ENCODE assay signal across 30 mouse cellular contexts in genomic region chr12:102108851-102109250, GRCm38 (mm10). TPM values are rescaled to one million over a fixed set of nuclear protein-coding genes. Genes with fewer than 3 reads are reported as not detected.
"Had no signal": no experiment of that assay in that cellular context is flagged by ENCODE, and none has a peak within 500 bp of the region (broad histone marks: within the 10 kb centered on the region; RNA-seq: fewer than 3 reads in every experiment).

No protein-coding gene starts in this region.

- H3K4me3 ChIP-seq: embryonic facial prominence, embryonic 10.5 days; embryonic facial prominence, embryonic 12.5 days; embryonic facial prominence, embryonic 13.5 days; embryonic facial prominence, embryonic 15.5 days; erythroblast, embryonic 14.5 days; forebrain, embryonic 10.5 days; forebrain, embryonic 12.5 days; forebrain, embryonic 13.5 days; forebrain, embryonic 15.5 days; gastrocnemius, adult 2 months; heart, adult 2 months; heart, embryonic 10.5 days had no signal

- H3K9ac ChIP-seq: embryonic facial prominence, embryonic 12.5 days; embryonic facial prominence, embryonic 13.5 days; embryonic facial prominence, embryonic 15.5 days; forebrain, embryonic 12.5 days; forebrain, embryonic 13.5 days; forebrain, embryonic 15.5 days; forebrain, postnatal 0 days had no signal

- H3K27me3 ChIP-seq: embryonic facial prominence, embryonic 12.5 days; embryonic facial prominence, embryonic 13.5 days; embryonic facial prominence, embryonic 15.5 days; forebrain, embryonic 12.5 days; forebrain, embryonic 13.5 days; forebrain, embryonic 15.5 days had no signal

- H3K4me1 ChIP-seq: embryonic facial prominence, embryonic 12.5 days; embryonic facial prominence, embryonic 13.5 days; embryonic facial prominence, embryonic 15.5 days had no signal

- ATAC-seq: forebrain, embryonic 13.5 days; forebrain, embryonic 14.5 days; forebrain, embryonic 15.5 days; forebrain, embryonic 16.5 days; forebrain, postnatal 0 days had no signal

- H3K36me3 ChIP-seq: embryonic facial prominence, embryonic 10.5 days; embryonic facial prominence, embryonic 12.5 days; embryonic facial prominence, embryonic 13.5 days; embryonic facial prominence, embryonic 15.5 days; forebrain, embryonic 10.5 days; forebrain, embryonic 12.5 days; forebrain, embryonic 15.5 days; heart, embryonic 10.5 days had no signal

- DNase-seq: cerebellum, postnatal 10 days; cerebellum, postnatal 14 days; cerebellum, postnatal 25 days; cerebellum, postnatal 36 days; embryo, embryonic 11 days; forebrain, postnatal 0 days; gastrocnemius, adult 2 months; gastrocnemius, postnatal 10 days; gastrocnemius, postnatal 14 days; gastrocnemius, postnatal 25 days; gastrocnemius, postnatal 36 days; heart, adult 11 months; heart, adult 18-20 months; heart, adult 2 months had no signal

- H3K4me2 ChIP-seq: embryonic facial prominence, embryonic 12.5 days; embryonic facial prominence, embryonic 13.5 days; embryonic facial prominence, embryonic 15.5 days; forebrain, embryonic 12.5 days; forebrain, embryonic 13.5 days; forebrain, embryonic 15.5 days; heart, embryonic 11.5 days had no signal

- H3K27ac ChIP-seq: embryonic facial prominence, embryonic 10.5 days; embryonic facial prominence, embryonic 12.5 days; embryonic facial prominence, embryonic 13.5 days; embryonic facial prominence, embryonic 15.5 days; forebrain, embryonic 10.5 days; forebrain, embryonic 12.5 days; forebrain, embryonic 13.5 days; forebrain, embryonic 15.5 days; gastrocnemius, adult 2 months; heart, adult 2 months; heart, embryonic 10.5 days had no signal

- H3K9me3 ChIP-seq: embryonic facial prominence, embryonic 10.5 days; embryonic facial prominence, embryonic 12.5 days; embryonic facial prominence, embryonic 13.5 days; embryonic facial prominence, embryonic 15.5 days; forebrain, embryonic 10.5 days; forebrain, embryonic 12.5 days; forebrain, embryonic 13.5 days; forebrain, embryonic 15.5 days; heart, embryonic 10.5 days had no signal

RNA-seq across cellular contexts. Expression of gene Slc24a4, which starts 19.7 kb away (rescaled TPM):
- total RNA-seq: gastrocnemius, adult 18-20 months; gastrocnemius, adult 2 months; gastrocnemius, adult 8-10 months; gastrocnemius, postnatal 25 days; gastrocnemius, postnatal 36 days; granulocyte monocyte progenitor cell, adult 5-6 weeks had no signal
- polyA plus RNA-seq: erythroblast, embryonic 14.5 days had no signal
